Mouse (Mus musculus) neural tube, embryonic 11.5 days (tissue): Measurements from ENCODE around the gene Prdm5. TPM values are rescaled to one million over a fixed set of nuclear protein-coding genes. Genes with fewer than 3 reads are reported as not detected.

Experiments
- ATAC-seq: fragments of 200-750 bp; cut with Nextera tagmentation; 2 replicates; pipeline ENCODE4 v1.8.0; 2017; ENCODE audit warnings: moderate number of reproducible peaks, mild to moderate bottlenecking, moderate TSS enrichment, moderate library complexity; ENCODE audit not compliant: insufficient read depth, low FRiP score, low TSS enrichment
- DNase-seq: peaks from one replicate; pipeline ENCODE4 v3.0.0-alpha.2; 2015; ENCODE audit warnings: low spot score
- H3K27ac ChIP-seq: fragments of 300-500 bp; sonication (generic); 2 replicates; pipeline ENCODE4 v1.5.1; 2014; ENCODE audit warnings: low read depth, mild to moderate bottlenecking, low read length
- H3K27me3 ChIP-seq: fragments of 300-500 bp; sonication (generic); 2 replicates; pipeline ENCODE4 v1.6.1; 2014; ENCODE audit warnings: mild to moderate bottlenecking, low read length, mixed read lengths; ENCODE audit not compliant: control insufficient read depth, insufficient read depth
- H3K36me3 ChIP-seq: fragments of 300-500 bp; sonication (generic); 2 replicates; pipeline ENCODE4 v1.6.1; 2014; ENCODE audit warnings: mild to moderate bottlenecking, low read length, moderate library complexity, mixed read lengths; ENCODE audit not compliant: control insufficient read depth, insufficient read depth
- H3K4me1 ChIP-seq: fragments of 300-500 bp; sonication (generic); 2 replicates; pipeline ENCODE4 v1.6.1; 2014; ENCODE audit warnings: low read length, mixed read lengths; ENCODE audit not compliant: control insufficient read depth, insufficient read depth
- H3K4me2 ChIP-seq: fragments of 300-500 bp; sonication (generic); 2 replicates; pipeline ENCODE4 v1.6.1; 2014; ENCODE audit warnings: low read depth, mild to moderate bottlenecking, moderate library complexity
- H3K4me3 ChIP-seq: fragments of 300-500 bp; sonication (generic); 2 replicates; pipeline ENCODE4 v1.5.1; 2014; ENCODE audit warnings: low read depth, low read length
- H3K9ac ChIP-seq: fragments of 300-500 bp; sonication (generic); 2 replicates; pipeline ENCODE4 v1.6.1; 2014; ENCODE audit warnings: mild to moderate bottlenecking, low read length
- H3K9me3 ChIP-seq: fragments of 300-500 bp; sonication (generic); 2 replicates; pipeline ENCODE4 v1.6.1; 2016; ENCODE audit warnings: low read length; ENCODE audit not compliant: control insufficient read depth
- WGBS: fragments of 180-500 bp; shearing (Covaris S2); extraction: QIAGEN DNeasy Blood & Tissue Kit; methylation state at CpG from one replicate; pipeline ENCODE4 v1.1.7; 2014; 5-methylcytosine and 5-hydroxymethylcytosine counted together
- polyA plus RNA-seq: library from polyadenylated mRNA; unstranded; fragments of >200 nt; fragmentation: Nextera tagmentation; extraction: Ambion mirVana; gene quantifications from 2 replicates; pipeline ENCODE4 v1.2.1, GENCODE M21; 2014

Prdm5 gene
- polyA plus RNA-seq, 1 experiment from 2014 or later = 14.1 TPM

- ATAC-seq (peak; percentile 91), DNase-seq (peak; percentile 35)
- Histone ChIP-seq H3K27ac (peak overlapping the region; percentile 40), H3K36me3 (no peaks in the 10 kb centered on the region), H3K9me3 (no peaks in the 10 kb centered on the region), H3K9ac (no peak overlapping the region; the same call in 1 of the 2 replicates), H3K4me2 (0 out of 2 replicates have a peak overlapping the region, but pooled peaks have one; percentile 17), H3K4me1 (no peaks in the 10 kb centered on the region; the same call in 1 of the 2 replicates), H3K27me3 (no peaks in the 10 kb centered on the region), H3K4me3 (no peak overlapping the region)
- 6% methylated on average over 8 of the region's 8 CpGs for WGBS
Observed at GRCm38 (mm10) chr6:65765057-65765456, 13.7 kb upstream of the Prdm5 start.

DNA sequence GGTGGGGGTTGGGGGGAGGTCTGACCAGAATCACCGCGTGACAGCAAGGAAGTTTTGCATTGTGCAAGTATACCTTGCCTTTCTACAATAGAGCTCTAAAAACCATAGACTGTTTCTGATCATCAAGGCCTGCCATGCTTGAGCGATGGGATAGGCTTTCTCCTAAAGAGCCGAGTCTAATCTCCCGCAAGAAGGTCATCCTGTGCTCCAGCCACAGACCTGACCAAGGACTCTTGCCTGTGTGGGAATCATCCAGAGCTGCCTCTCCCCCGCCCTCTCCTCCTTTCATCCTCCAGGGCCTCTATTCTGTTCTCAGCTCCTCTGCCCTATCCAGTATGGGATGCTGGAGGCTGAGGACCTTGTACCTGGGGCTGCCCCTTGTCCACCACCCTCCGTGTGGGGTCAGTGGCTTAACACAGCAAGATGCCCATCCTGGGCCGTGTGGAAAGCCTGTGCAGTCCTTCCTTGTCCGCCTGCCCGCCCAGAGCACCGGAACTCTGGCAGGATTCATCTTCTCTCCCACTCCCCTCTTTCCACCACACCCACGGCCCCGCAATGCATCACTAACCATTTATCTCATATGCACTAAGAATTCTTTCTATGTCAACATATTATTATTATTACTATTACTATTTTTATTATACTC is 12.9 kb upstream of the Prdm5 start:
- DNase-seq = no peak
- 76% methylated on average over 13 of the region's 13 CpGs for WGBS
- H3K27ac ChIP-seq = peak overlapping the region; percentile 40; the same call in 1 of the 2 replicates

GRCm38 (mm10) chr6:65767911-65768310 is 10.9 kb upstream of the Prdm5 start:
- WGBS = 91% methylated on average over 5 of the region's 5 CpGs
- H3K4me3 ChIP-seq = no peak overlapping the region
- DNase-seq (no peak), ATAC-seq (no peak)
- H3K9ac ChIP-seq = no peak overlapping the region
- H3K36me3 ChIP-seq = no peaks in the 10 kb centered on the region
- no peaks in the 10 kb centered on the region for H3K9me3 ChIP-seq
- no peaks in the 10 kb centered on the region; the same call in 1 of the 2 replicates for H3K4me1 ChIP-seq
- no peaks in the 10 kb centered on the region for H3K27me3 ChIP-seq
- no peak overlapping the region for H3K4me2 ChIP-seq
- H3K27ac ChIP-seq = no peak overlapping the region

More for the DNA sequence above, 12.9 kb upstream of the Prdm5 start:
- Histone ChIP-seq H3K4me2 (no peak overlapping the region), H3K4me1 (no peaks in the 10 kb centered on the region; the same call in 1 of the 2 replicates), H3K36me3 (no peaks in the 10 kb centered on the region), H3K4me3 (no peak overlapping the region), H3K9me3 (no peaks in the 10 kb centered on the region), H3K27me3 (no peaks in the 10 kb centered on the region), H3K9ac (no peak overlapping the region)
- ATAC-seq = no peak

- H3K9ac ChIP-seq = no peak overlapping the region
- H3K9me3 ChIP-seq = no peaks in the 10 kb centered on the region
- no peak overlapping the region for H3K4me2 ChIP-seq
- DNase-seq = no peak
- no peak overlapping the region for H3K27ac ChIP-seq
- no peaks in the 10 kb centered on the region for H3K27me3 ChIP-seq
- WGBS = 93% methylated on average over 4 of the region's 4 CpGs
- no peak overlapping the region for H3K4me3 ChIP-seq
- no peaks in the 10 kb centered on the region for H3K36me3 ChIP-seq
- ATAC-seq = no peak
- no peaks in the 10 kb centered on the region for H3K4me1 ChIP-seq
Observed at GRCm38 (mm10) chr6:65773566-65773965, 5.2 kb upstream of the Prdm5 start.

GRCm38 (mm10) chr6:65779689-65780233 is 973 bp downstream of the Prdm5 start:
- 91% methylated on average over 4 of the region's 4 CpGs for WGBS
- Histone ChIP-seq H3K9ac (peak overlapping the region; percentile 72), H3K4me2 (peak overlapping the region; percentile 80), H3K4me3 (peak overlapping the region; percentile 50), H3K27ac (no peak overlapping the region), H3K9me3 (no peaks in the 10 kb centered on the region), H3K36me3 (no peaks in the 10 kb centered on the region), H3K27me3 (no peaks in the 10 kb centered on the region), H3K4me1 (no peaks in the 10 kb centered on the region; the same call in 1 of the 2 replicates)
- no peak for DNase-seq
- ATAC-seq = no peak

DNA sequence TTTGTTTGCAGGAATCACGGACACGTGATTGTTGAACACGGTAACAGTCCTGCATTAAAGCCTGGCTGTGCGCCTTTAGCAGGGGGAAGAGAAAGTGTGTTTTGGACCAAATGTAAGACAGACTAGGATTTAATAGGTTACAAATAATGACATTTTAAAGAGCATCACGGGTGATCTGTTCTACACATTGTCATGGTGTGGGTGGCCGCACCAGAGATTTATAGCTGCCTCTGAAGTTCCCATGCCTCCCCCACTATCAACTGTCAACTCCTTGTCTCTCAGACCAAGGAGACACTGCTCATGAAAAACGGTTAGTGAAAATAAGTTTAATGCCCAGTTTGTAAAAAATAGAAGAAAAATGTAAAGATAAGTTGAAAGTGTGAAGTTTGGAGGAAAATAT is 2.7 kb downstream of the Prdm5 start:
- Histone ChIP-seq H3K36me3 (no peaks in the 10 kb centered on the region), H3K27ac (no peak overlapping the region), H3K4me1 (no peaks in the 10 kb centered on the region; the same call in 1 of the 2 replicates), H3K27me3 (no peaks in the 10 kb centered on the region), H3K4me3 (no peak overlapping the region), H3K9ac (no peak overlapping the region), H3K4me2 (no peak overlapping the region), H3K9me3 (no peaks in the 10 kb centered on the region)
- DNase-seq = no peak
- ATAC-seq = no peak
- 56% methylated on average over 7 of the region's 7 CpGs for WGBS

DNA sequence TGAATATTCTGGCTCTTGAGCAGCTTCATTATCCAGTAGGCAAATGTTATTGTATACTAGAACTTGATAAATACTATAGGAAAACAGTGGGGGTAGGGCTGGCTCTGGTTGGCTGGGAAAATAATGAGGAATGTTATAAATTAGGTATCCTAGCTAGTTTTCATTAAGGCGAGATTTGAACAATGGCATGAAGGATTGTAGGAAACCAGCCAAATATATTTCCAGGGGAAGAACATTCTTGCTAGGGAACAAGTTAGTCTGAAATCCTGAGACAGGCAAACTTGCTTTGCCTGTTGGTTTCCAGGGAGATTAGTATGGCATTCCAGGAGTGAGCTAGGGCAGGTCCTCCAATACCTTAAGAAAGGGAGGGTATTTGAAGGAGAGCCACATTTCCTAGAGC is 4.9 kb downstream of the Prdm5 start:
- Histone ChIP-seq H3K9me3 (no peaks in the 10 kb centered on the region), H3K36me3 (no peaks in the 10 kb centered on the region), H3K4me1 (no peaks in the 10 kb centered on the region; the same call in 1 of the 2 replicates), H3K4me2 (no peak overlapping the region), H3K27ac (no peak overlapping the region), H3K27me3 (no peaks in the 10 kb centered on the region), H3K4me3 (no peak overlapping the region), H3K9ac (no peak overlapping the region)
- 100% methylated on average over 1 of the region's 1 CpGs for WGBS
- DNase-seq (no peak), ATAC-seq (no peak)

GRCm38 (mm10) chr6:65792923-65793322 is 14.1 kb downstream of the Prdm5 start:
- H3K4me3 ChIP-seq = no peak overlapping the region

GRCm38 (mm10) chr6:65796552-65796951 is 17.8 kb downstream of the Prdm5 start:
- no peak overlapping the region for H3K27ac ChIP-seq
- WGBS = 89% methylated on average over 3 of the region's 3 CpGs
- H3K27me3 ChIP-seq = no peaks in the 10 kb centered on the region
- no peaks in the 10 kb centered on the region for H3K36me3 ChIP-seq
- no peak overlapping the region for H3K9ac ChIP-seq
- no peaks in the 10 kb centered on the region for H3K4me1 ChIP-seq
- no peak overlapping the region for H3K4me2 ChIP-seq
- DNase-seq (no peak), ATAC-seq (no peak)
- no peaks in the 10 kb centered on the region for H3K9me3 ChIP-seq
- no peak overlapping the region for H3K4me3 ChIP-seq

More at GRCm38 (mm10) chr6:65792923-65793322, 14.1 kb downstream of the Prdm5 start:
- Histone ChIP-seq H3K4me1 (no peaks in the 10 kb centered on the region), H3K27ac (no peak overlapping the region), H3K36me3 (no peaks in the 10 kb centered on the region), H3K9me3 (no peaks in the 10 kb centered on the region), H3K9ac (no peak overlapping the region), H3K27me3 (no peaks in the 10 kb centered on the region), H3K4me2 (no peak overlapping the region)
- no peak for DNase-seq
- ATAC-seq = no peak
- 86% methylated on average over 2 of the region's 2 CpGs for WGBS
